Mouse (Mus musculus) MN1 (cell line): ENCODE results near the gene Cntd1.

Experiments
- DNase-seq: peaks from one replicate; pipeline ENCODE4 v3.0.0-alpha.2; 2016; ENCODE audit warnings: low spot score

The Cntd1 gene

GRCm38 (mm10) chr11:101278223-101279192 lies at the start of gene Cntd1, which contains the start of gene Coa3:
TSS of gene Cntd1 (plus strand) at chr11:101279012.
TSS of gene Coa3 (minus strand) at chr11:101279114.
- peak; percentile 84 for DNase-seq

GRCm38 (mm10) chr11:101229361-101229900 lies 49.4 kb upstream of the Cntd1 start:
- DNase-seq, result no peak

- DNase-seq, result peak; percentile 55
Observed at GRCm38 (mm10) chr11:101230061-101230511, 48.7 kb upstream of the Cntd1 start.

- DNase-seq, result peak; percentile 35
Observed at GRCm38 (mm10) chr11:101230526-101230925, 48.3 kb upstream of the Cntd1 start.

DNA sequence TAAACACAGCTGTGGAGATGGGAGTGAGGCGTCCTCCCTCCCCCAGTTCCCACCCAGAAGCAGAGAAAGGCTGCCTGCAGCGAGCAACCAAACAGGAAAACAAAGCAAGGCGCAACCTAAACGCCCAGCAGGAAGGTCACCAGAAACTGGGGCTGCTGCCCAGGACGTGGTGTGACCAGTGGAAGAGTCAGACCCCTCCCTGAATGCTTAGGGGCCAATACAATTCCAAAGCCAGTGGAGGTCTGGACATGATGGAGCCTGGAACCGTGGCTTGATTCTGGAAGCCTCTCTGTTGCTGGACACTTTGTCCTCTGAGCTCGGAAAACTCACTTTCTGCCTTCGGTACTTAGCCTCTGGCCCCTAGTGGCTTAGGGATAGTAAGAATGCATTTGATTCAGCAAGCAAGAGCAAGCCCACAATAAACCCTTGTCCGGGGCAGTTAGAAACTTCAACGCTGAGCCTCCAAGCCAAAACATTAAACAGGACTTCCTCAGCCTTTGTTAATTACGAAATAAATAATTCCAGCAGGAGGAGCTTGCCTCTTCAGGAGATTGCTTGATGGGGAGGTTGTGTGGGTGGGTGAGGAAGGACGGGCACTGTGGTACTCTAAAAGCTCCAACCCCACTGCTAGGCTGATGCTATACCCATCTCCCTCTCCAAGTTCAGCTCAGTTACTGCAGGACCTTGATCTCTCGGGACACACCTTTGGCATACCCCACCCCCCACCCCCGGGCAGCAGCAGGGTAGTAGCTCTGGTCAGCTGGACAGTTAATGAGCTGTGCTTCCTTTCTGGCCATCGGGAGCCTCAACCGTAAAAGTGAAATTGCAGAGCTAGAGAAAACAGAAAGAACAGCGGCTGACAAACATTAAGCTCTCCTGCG lies 47.6 kb upstream of the Cntd1 start:
- DNase-seq, result peak; percentile 55

GRCm38 (mm10) chr11:101232010-101232839 lies 46.6 kb upstream of the Cntd1 start:
- peak; percentile 56 for DNase-seq

GRCm38 (mm10) chr11:101233240-101233639 lies 45.6 kb upstream of the Cntd1 start:
- no peak for DNase-seq

DNA sequence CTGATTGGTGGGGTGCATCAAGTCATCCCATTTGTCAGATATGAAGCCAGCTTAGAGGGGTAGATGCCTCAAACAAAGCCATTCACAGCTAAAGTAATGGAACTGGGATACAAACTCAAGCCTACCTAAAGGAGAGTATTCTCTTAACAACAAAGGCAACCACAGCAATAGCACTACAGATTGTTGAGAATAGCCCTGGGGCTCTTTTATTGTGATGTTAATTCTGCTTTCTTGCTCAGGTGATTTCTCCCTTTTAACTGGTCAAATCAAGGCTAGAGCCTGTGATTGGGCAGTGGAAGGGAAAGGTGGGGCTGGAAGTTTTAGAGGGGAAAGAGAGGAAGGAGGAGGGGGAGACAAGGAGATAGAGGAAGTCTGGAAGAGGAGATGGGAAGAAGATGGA lies 44.7 kb upstream of the Cntd1 start:
- no peak for DNase-seq

DNA sequence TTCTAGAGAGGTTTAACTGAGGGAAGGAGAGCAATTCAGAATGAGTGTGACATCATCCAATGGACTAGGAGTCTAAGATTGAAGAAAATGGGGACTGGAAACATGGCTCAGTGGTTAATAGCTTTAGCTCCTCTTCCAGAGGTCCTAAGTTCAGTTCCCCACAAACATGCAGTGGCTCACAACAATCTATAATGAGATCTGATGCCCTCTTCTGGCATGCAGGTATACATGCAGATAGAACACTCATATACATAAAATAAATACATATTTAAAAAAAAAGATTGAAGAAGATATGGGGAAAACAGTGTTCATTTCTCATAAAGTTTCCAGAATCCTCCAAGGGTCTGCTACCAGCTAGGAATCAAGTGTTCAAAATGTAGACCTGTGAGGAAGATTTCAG lies 43.4 kb upstream of the Cntd1 start:
- DNase-seq, result no peak

DNA sequence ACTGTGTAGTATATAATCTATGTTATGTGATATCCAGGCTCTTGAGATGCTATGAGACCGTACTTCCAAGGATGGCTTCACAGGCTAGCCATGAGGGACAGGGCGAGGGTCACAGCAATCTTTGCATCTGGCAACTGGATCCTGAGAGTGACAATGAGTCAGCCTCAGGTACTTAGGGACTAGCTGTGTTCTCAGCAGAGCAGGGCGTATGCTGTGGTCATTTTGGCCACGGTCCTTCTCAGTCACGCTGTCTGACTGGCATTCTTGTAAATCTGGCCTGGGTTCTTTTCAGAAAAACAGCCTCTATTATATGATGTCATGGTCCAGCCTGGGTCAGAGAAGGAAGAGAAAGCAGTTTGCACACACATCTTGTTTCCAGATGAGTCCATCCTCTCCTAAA lies 42.0 kb upstream of the Cntd1 start:
- DNase-seq, result no peak

GRCm38 (mm10) chr11:101238071-101238647 lies 40.7 kb upstream of the Cntd1 start:
- DNase-seq, result no peak

- DNase-seq, result no peak
Observed at GRCm38 (mm10) chr11:101245071-101245470, 33.7 kb upstream of the Cntd1 start.

- DNase-seq, result peak; percentile 59
Observed at GRCm38 (mm10) chr11:101245855-101246701, 32.7 kb upstream of the Cntd1 start, which contains the start of gene Ramp2. TSS of gene Ramp2 (plus strand) at chr11:101246028.

GRCm38 (mm10) chr11:101246702-101247012 lies 32.2 kb upstream of the Cntd1 start:
- DNase-seq, result no peak

GRCm38 (mm10) chr11:101247521-101248030 lies 31.2 kb upstream of the Cntd1 start:
- no peak for DNase-seq

GRCm38 (mm10) chr11:101248258-101248994 lies 30.4 kb upstream of the Cntd1 start:
- peak; percentile 75 for DNase-seq

DNA sequence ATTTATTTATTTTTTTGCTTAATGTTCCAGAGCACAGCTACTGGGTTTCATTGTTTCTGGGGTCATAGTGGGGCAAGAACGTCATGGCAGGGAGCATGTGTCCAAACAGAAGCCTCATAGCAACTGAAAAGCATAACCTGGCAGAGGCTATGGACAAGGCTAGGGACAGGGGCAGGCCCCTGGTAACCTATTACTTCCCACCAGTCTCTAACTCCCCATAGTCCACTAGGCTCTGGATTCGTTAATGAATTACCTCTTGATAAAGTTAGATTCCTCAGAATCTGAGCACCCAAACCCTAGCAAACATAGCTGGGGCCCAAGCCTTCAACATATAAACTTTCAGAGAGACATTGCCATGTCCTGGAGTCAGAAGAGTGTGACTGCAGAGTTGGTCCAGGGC lies 27.8 kb upstream of the Cntd1 start:
- DNase-seq, result no peak

- DNase-seq, result peak; percentile 44
Observed at GRCm38 (mm10) chr11:101252941-101253340, 25.9 kb upstream of the Cntd1 start.
